Mouse (Mus musculus): ENCODE measurements around the gene Mdfic.

DNA sequence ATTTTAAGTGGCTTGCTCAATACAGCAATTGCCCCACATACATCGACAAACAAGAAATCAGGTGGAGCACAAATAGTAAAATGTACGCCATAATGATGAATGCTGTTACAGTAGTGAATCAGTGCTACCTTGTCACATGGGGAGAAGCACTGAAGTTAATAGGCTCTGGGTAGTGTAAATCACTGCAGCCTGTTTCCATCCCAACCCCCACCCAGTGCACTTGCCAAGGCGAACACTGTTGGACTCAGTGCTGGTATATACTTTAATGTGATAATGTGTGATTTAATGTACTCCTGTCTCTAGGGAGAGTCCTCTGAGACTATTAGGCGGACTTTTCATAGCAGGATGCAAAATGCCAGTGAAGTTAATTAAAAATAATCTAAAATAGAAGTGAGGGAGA is 3.8 kb downstream of the Mdfic start:
- TF ChIP-seq CTCF (IDR thresholded peaks at IDR 0.05; ENCODE audit: low read depth) (no peak), EP300 (IDR thresholded peaks at IDR 0.05; ENCODE audit: low read depth) (no peak)
